Mouse (Mus musculus): Measurements from ENCODE around the gene Hydin.

GRCm38 (mm10) chr8:110478576-110478975 is 211.8 kb downstream of the Hydin start:
- no peak for TF ChIP-seq POLR2A (IDR thresholded peaks at IDR 0.05; ENCODE audit: borderline replicate concordance, extremely low read depth, insufficient read depth, insufficient read length, poor library complexity, severe bottlenecking)
- TF ChIP-seq CTCF (IDR thresholded peaks at IDR 0.05; ENCODE audit: borderline replicate concordance, extremely low read depth, insufficient read depth, insufficient read length): peak; percentile 78

Data from brain, embryonic 14.5 days (tissue).